ENCODE assay signal across 9 mouse cellular contexts in genomic region chr15:99087253-99088075, GRCm38 (mm10). TPM values are rescaled to one million over a fixed set of nuclear protein-coding genes. Genes with fewer than 3 reads are reported as not detected.
DNase-seq lines count a peak whose midpoint lies in the region; ATAC-seq and TF ChIP-seq lines count a peak whose summit lies in the region.
"Had no signal": no experiment of that assay in that cellular context is flagged by ENCODE, and none has a peak within 500 bp of the region (broad histone marks: within the 10 kb centered on the region; RNA-seq: fewer than 3 reads in every experiment).

Gene C1ql4, minus strand, starts transcription at chr15:99087817.

- intact Hi-C loops in heart, postnatal 36 days (cut with DNase I), result loop anchor here (2.0 kb wide), 1 partner anchor 37 kb away; no protein-coding TSS in a partner anchor

- peaks cover 23% of the 10 kb centered on the region for H3K4me1 ChIP-seq in heart, embryonic 12.5 days (replicated peaks)
- no peaks in the 10 kb centered on the region for H3K4me1 ChIP-seq in bone marrow macrophage, adult 2 months (ENCODE audit: control insufficient read depth, insufficient read depth, low read length)
- H3K4me1 ChIP-seq in hindbrain, embryonic 13.5 days (replicated peaks), result peaks cover 42% of the 10 kb centered on the region
- peaks cover 21% of the 10 kb centered on the region for H3K4me1 ChIP-seq in testis, adult 2 months (ENCODE audit: control insufficient read depth, insufficient read depth, low read length)

- H3K9me3 ChIP-seq in heart, embryonic 12.5 days (replicated peaks), result no peaks in the 10 kb centered on the region
- H3K9me3 ChIP-seq in hindbrain, embryonic 13.5 days, result no peaks in the 10 kb centered on the region

- peaks cover 90% of the 10 kb centered on the region for H3K27me3 ChIP-seq in heart, embryonic 12.5 days (replicated peaks)
- H3K27me3 ChIP-seq in hindbrain, embryonic 13.5 days, result peaks cover 89% of the 10 kb centered on the region
- peaks cover 2% of the 10 kb centered on the region for H3K27me3 ChIP-seq in testis, adult 2 months (ENCODE audit: control insufficient read depth, insufficient read depth, low read length)

- H3K27ac ChIP-seq in heart, embryonic 12.5 days (ENCODE audit: poor library complexity, severe bottlenecking), result no peak within 1 kb of the TSS
- H3K27ac ChIP-seq in bone marrow macrophage, adult 2 months (ENCODE audit: insufficient read depth, low read depth, low read length), result no peak within 1 kb of the TSS
- peak within 1 kb of the TSS; percentile 30; the same call in 1 of the 2 replicates for H3K27ac ChIP-seq in hindbrain, embryonic 13.5 days
- H3K27ac ChIP-seq in testis, adult 2 months (ENCODE audit: control insufficient read depth, insufficient read depth, low read depth, low read length), result no peak within 1 kb of the TSS

- H3K9ac ChIP-seq in heart, embryonic 12.5 days, result no peak within 1 kb of the TSS
- peak within 1 kb of the TSS; percentile 60; the same call in 1 of the 2 replicates for H3K9ac ChIP-seq in hindbrain, embryonic 13.5 days

- TF ChIP-seq CTCF in bone marrow macrophage, adult 2 months (IDR thresholded peaks at IDR 0.05; ENCODE audit: low read depth, low read length), result 0 out of 2 replicates have a peak, but pooled peaks have one; percentile 19
- peak; percentile 55; the same call in 1 of the 2 replicates for TF ChIP-seq CTCF in testis, adult 2 months (IDR thresholded peaks at IDR 0.05; ENCODE audit: control insufficient read depth, insufficient read depth, insufficient replicate concordance, low read depth, low read length)

- peak within 1 kb of the TSS; percentile 31 for H3K4me3 ChIP-seq in heart, embryonic 12.5 days
- peak within 1 kb of the TSS; percentile 37 for H3K4me3 ChIP-seq in bone marrow macrophage, adult 2 months (ENCODE audit: insufficient read depth, low read length)
- H3K4me3 ChIP-seq in hindbrain, embryonic 13.5 days, result peak within 1 kb of the TSS; percentile 32
- peak within 1 kb of the TSS; percentile 6 for H3K4me3 ChIP-seq in testis, adult 2 months (ENCODE audit: control insufficient read depth, low read depth, low read length)

- DNase-seq in heart, postnatal 36 days, result no peak
- peak; percentile 50 for DNase-seq in lung, postnatal 14 days
- DNase-seq in right cerebral cortex, postnatal 36 days (ENCODE audit: low spot score in 2 of 2), result no peak
- DNase-seq in yolk sac, embryonic 10.5 days (ENCODE audit: low spot score), result no peak

- peaks cover 13% of the 10 kb centered on the region for H3K36me3 ChIP-seq in heart, embryonic 12.5 days
- no peaks in the 10 kb centered on the region for H3K36me3 ChIP-seq in hindbrain, embryonic 13.5 days
- H3K36me3 ChIP-seq in testis, adult 2 months (ENCODE audit: control insufficient read depth, insufficient read depth, low read length), result no peaks in the 10 kb centered on the region

- 9% methylated on average over 60 of the region's 60 CpGs for WGBS in heart, embryonic 12.5 days
- WGBS in hindbrain, embryonic 13.5 days, result 7% methylated on average over 60 of the region's 60 CpGs

- no peak for TF ChIP-seq POLR2A in bone marrow macrophage, adult 2 months (IDR thresholded peaks at IDR 0.05; ENCODE audit: borderline replicate concordance, low read depth, low read length)
- no peak for TF ChIP-seq POLR2A in testis, adult 2 months (IDR thresholded peaks at IDR 0.05; ENCODE audit: control insufficient read depth, low read depth, low read length)

- ATAC-seq in heart, embryonic 12.5 days (ENCODE audit: insufficient number of reproducible peaks, low FRiP score), result no peak
- ATAC-seq in hindbrain, embryonic 13.5 days (ENCODE audit: low FRiP score), result no peak

- H3K4me2 ChIP-seq in heart, embryonic 12.5 days, result peak within 1 kb of the TSS; percentile 59
- H3K4me2 ChIP-seq in hindbrain, embryonic 13.5 days, result peak within 1 kb of the TSS; percentile 48

RNA-seq across cellular contexts. Expression of gene C1ql4, which starts in this region (rescaled TPM):
- 0.34 and 0.46 TPM in 2 replicates for polyA plus RNA-seq in heart, embryonic 12.5 days (2016; fragmentation: Nextera tagmentation; extraction: Ambion mirVana)
- not detected for total RNA-seq in heart, postnatal 36 days (2021)
- not detected in 2 replicates for polyA plus RNA-seq in bone marrow macrophage, adult 2 months (2012; ENCODE audit: insufficient read depth, insufficient read length, missing spikeins)
- 5.6 and 11.8 TPM in 2 replicates for polyA plus RNA-seq in hindbrain, embryonic 13.5 days (2015; fragmentation: Nextera tagmentation; extraction: Ambion mirVana)
- polyA plus RNA-seq in testis, adult 2 months (2012; rRNA removed), result 0.72 and 1.0 TPM in 2 replicates
- polyA plus RNA-seq: large intestine, adult 2 months had no signal
